25 mouse cellular contexts compared by ENCODE assay signal in the genomic region with DNA sequence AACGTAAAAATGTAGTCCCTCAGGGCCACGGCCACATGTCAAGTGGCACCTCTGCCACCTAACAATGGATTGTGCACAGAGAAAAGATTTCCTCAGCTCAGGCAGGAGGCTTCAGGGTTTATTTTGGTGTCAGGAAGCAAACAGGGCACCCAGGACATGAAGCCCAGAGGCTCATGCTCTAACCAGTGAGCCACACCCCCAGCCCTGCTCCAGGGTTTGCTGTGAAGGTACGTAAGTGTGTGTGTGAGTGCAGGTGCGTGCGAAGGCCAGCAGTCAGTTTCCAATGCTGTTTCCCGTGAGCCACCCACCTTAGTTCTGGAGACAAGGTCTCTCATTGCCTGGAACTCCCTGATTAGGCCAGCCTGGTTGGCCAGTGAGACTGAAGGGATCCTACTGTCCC.
"Had no signal": no experiment of that assay in that cellular context is flagged by ENCODE, and none has a peak within 500 bp of the region (broad histone marks: within the 10 kb centered on the region; RNA-seq: fewer than 3 reads in every experiment).

No protein-coding gene starts in this region.

- H3K4me2 ChIP-seq: heart, embryonic 12.5 days; hindbrain, embryonic 12.5 days; hindbrain, embryonic 14.5 days; intestine, embryonic 15.5 days; limb, embryonic 12.5 days had no signal

- H3K27ac ChIP-seq: gastrocnemius, adult 2 months; heart, embryonic 10.5 days; hindbrain, embryonic 10.5 days; hindbrain, embryonic 12.5 days; hindbrain, embryonic 14.5 days; intestine, embryonic 15.5 days; layer of hippocampus, adult 2 months; left cerebral cortex, adult 2 months; limb, embryonic 12.5 days had no signal

- H3K4me1 ChIP-seq: heart, embryonic 10.5 days; heart, embryonic 12.5 days; hindbrain, embryonic 10.5 days; hindbrain, embryonic 12.5 days; intestine, embryonic 15.5 days had no signal

- H3K27me3 ChIP-seq: heart, embryonic 12.5 days; hindbrain, embryonic 12.5 days; intestine, embryonic 15.5 days; limb, embryonic 12.5 days had no signal

- H3K9ac ChIP-seq: heart, embryonic 12.5 days; hindbrain, embryonic 12.5 days; hindbrain, embryonic 14.5 days; intestine, embryonic 15.5 days; limb, embryonic 12.5 days had no signal

- H3K4me3 ChIP-seq: gastrocnemius, adult 2 months; heart, embryonic 10.5 days; heart, embryonic 12.5 days; hindbrain, embryonic 10.5 days; hindbrain, embryonic 12.5 days; intestine, embryonic 15.5 days; layer of hippocampus, adult 2 months; left cerebral cortex, adult 2 months; limb, embryonic 12.5 days had no signal

- DNase-seq: gastrocnemius, adult 2 months; gastrocnemius, postnatal 10 days; gastrocnemius, postnatal 36 days; heart, adult 18-20 months; heart, postnatal 10 days; heart, postnatal 4 days; kidney, adult 18-20 months; kidney, adult 8-10 months; kidney, postnatal 10 days; kidney, postnatal 25 days; kidney, postnatal 4 days; left cerebral cortex, postnatal 4 days had no signal

- H3K9me3 ChIP-seq: heart, embryonic 10.5 days; hindbrain, embryonic 10.5 days; hindbrain, embryonic 12.5 days; intestine, embryonic 15.5 days; limb, embryonic 12.5 days had no signal

- H3K36me3 ChIP-seq: heart, embryonic 10.5 days; heart, embryonic 12.5 days; hindbrain, embryonic 10.5 days; hindbrain, embryonic 12.5 days; intestine, embryonic 15.5 days; limb, embryonic 12.5 days had no signal

- ATAC-seq: forebrain, embryonic 16.5 days; hindbrain, embryonic 16.5 days; inflammation-experienced regulatory T-cells, adult 6 months; intestine, embryonic 15.5 days; intestine, postnatal 0 days had no signal
